Mouse (Mus musculus) gastrocnemius, adult 8-10 months (tissue): ENCODE measurements at regions not wholly inside any gene's neighbourhood (a gene's known extent, or its start where the extent isn't known, plus 50 kb on each side); places are given as distances from the start of the nearest gene placed in this dataset.

Source experiments
- DNase-seq, 2 experiments: peaks; one replicate each; pipeline ENCODE4 v3.0.0; 2022; ENCODE audit warnings: low spot score in 2 of 2

DNA sequence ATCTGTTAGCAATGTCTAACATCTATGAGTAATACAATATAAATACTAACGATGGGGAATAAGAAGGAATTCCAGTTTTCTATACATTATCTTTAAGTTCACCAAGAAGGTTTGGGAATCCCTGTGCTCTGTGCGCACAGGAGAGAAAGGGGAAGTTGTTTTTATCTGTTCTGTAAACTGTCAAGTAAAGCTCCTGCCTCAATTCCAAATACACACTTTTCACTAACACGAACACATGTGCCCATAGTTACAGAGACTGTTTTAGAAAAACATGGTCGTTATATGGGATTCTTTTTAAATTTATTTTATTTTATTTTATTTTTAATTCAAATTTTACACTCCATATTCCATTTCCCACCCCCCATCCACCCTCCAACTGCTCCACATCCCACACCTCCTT lies 50.8 kb upstream of the Mef2c start:
- DNase-seq, result no peak
